Mouse (Mus musculus): Measurements from ENCODE around the gene Paqr4.

- TF ChIP-seq CTCF (IDR thresholded peaks at IDR 0.05; ENCODE audit: low read depth, low read length) (no peak), POLR2A (IDR thresholded peaks at IDR 0.05; ENCODE audit: insufficient read depth, low read length) (no peak)
Measured at GRCm38 (mm10) chr17:23742941-23743340, 2.3 kb upstream of the Paqr4 start.
